Mouse (Mus musculus): Measurements from ENCODE around the gene March10. TPM values are rescaled to one million over a fixed set of nuclear protein-coding genes. Genes with fewer than 3 reads are reported as not detected.

The March10 gene
- total RNA-seq (2023; ENCODE audit: inconsistent age), result not detected in 4 replicates

GRCm38 (mm10) chr11:105456497-105456907, at the start of gene March10:
March10 (minus strand) TSS chr11:105456735.

Other genes with a start within 250 kb of the March10 start
- gene Mrc2, start 164.1 kb downstream of the March10 start, total RNA-seq (2023; ENCODE audit: inconsistent age), result not detected in 4 replicates
- 2.4 to 5.2 TPM (median 3.9 TPM) in 4 replicates for gene Tanc2, start 133.3 kb upstream of the March10 start, total RNA-seq (2023; ENCODE audit: inconsistent age)